Mouse (Mus musculus): Measurements from ENCODE around the gene Psg18.
"Not testable (repeated sequence)": the region's sequence is repeated elsewhere in the genome, so short reads cannot be mapped to it uniquely, and the experiment has no call there.

The Psg18 gene

GRCm38 (mm10) chr7:18354909-18355308, at the start of gene Psg18:
TSS of gene Psg18 (minus strand) at chr7:18355009.
- DNase-seq (ENCODE audit: low read depth, low spot score), result not testable (repeated sequence)

GRCm38 (mm10) chr7:18403407-18403806, 48.6 kb upstream of the Psg18 start:
- DNase-seq (ENCODE audit: low read depth, low spot score), result no peak

- no peak for DNase-seq (ENCODE audit: low read depth, low spot score)
Measured at GRCm38 (mm10) chr7:18402527-18403237, 47.9 kb upstream of the Psg18 start.

- not testable (repeated sequence) for DNase-seq (ENCODE audit: low read depth, low spot score)
Measured at GRCm38 (mm10) chr7:18391483-18391882, 36.7 kb upstream of the Psg18 start.

- no peak for DNase-seq (ENCODE audit: low read depth, low spot score)
Measured at GRCm38 (mm10) chr7:18378295-18378694, 23.5 kb upstream of the Psg18 start.

- DNase-seq (ENCODE audit: low read depth, low spot score), result not testable (repeated sequence)
Measured at GRCm38 (mm10) chr7:18335411-18335810, 19.4 kb downstream of the Psg18 start.

Measured in telencephalon, adult 2 months (tissue).